Mouse (Mus musculus) layer of hippocampus, postnatal 10 days (tissue): ENCODE results near the gene Adam17. TPM values are rescaled to one million over a fixed set of nuclear protein-coding genes. Genes with fewer than 3 reads are reported as not detected.

Experiments
- DNase-seq, 2 experiments: peaks; one replicate each; pipeline ENCODE4 v3.0.0; 2021; ENCODE audit warnings: low spot score in 2 of 2
- total RNA-seq, 2 experiments: library from RNA; stranded (reverse); gene quantifications; 2 replicates each; pipeline ENCODE4 v1.2.3; 2021

The Adam17 gene
- total RNA-seq, 2 experiments from 2014 or later, result 21.5 to 26.4 TPM

DNA sequence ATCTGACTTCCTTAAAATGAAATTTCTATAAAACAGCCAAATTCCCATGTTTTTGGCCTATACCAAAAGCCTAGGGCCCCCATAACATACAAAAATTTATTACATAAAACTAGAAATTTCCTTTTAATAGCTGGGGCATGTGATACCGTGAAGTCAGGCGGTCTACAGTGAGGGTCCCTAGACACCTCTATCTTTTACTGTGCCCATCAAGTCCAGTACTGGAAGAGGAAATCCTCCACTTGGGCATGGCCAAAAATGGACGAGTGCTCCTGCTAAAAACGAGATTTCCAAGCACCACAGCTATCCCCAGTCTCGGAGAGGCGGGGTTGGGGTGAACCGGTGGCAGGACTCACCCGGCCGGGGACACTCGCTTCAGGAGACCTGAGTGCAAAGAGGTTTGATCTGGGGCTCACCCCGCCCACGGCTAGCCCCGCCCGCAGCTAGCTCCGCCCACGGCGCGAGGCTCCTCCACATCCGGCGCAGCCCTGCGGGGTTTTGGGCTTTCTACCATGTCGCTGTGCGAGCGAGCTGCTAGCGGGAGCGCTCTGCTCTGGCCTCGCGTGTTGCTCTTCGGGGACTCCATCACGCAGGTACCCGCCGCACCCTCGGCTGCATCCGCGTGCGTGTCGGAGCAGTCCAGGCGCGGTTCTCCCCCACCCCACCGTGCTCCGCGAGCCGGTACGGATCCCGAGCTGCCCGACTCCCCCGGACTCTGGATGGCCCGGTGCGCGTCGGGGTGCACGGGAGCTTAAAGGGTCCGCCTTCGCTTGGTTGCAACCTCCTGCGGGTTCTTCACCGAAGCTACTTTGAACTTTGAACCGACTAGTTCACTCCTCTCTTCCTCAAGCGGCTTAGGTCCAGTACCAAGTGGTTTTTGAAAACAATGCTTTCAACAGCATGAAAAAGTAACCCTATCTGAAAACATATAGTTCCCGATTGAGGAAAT lies 57.2 kb downstream of the Adam17 start, which contains the start of gene Iah1:
Iah1 (plus strand) TSS at position 467 of the 946 bp plus-strand sequence.
- peak; percentile 63 to 81 for DNase-seq

DNA sequence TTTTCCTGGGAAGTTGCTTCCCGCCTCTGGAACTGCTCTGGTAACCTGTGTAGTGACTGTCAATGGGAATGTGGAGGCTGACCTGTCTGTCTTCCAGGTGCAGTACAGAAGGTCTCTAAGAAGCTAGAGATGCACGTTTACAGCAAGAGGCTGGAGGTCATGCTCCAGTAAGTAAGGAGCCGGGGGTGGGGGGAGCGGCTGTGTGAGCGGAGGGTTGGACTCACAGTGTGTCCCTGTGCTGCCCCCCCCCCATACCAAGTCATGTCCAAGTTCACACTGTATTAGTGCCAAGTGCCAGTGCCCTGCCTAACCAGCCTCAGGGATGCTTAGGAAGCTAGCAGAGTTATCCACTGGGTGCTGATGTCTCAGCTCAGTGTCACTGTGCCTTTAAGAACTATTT lies 61.2 kb downstream of the Adam17 start:
- no peak for DNase-seq

DNA sequence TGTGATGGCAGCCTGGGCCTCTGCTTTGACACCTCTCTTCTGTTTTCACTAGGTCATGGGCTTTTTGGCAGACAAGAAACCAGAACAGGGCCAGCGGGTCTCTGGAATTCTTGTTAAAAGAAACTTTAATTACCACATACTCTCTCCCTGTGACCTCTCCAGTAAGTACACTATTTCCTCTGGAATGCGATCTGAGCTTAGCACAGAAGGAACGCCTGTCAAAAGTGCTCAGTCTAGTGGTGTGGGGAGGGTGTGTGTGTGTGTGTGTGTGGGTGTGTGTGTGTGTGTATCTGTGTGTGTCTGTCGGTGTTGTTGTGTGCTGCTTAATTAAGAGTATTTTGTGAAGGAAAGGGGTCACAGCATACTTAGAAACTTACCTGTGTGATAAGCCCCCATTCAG lies 66.7 kb downstream of the Adam17 start:
- DNase-seq, result no peak

DNA sequence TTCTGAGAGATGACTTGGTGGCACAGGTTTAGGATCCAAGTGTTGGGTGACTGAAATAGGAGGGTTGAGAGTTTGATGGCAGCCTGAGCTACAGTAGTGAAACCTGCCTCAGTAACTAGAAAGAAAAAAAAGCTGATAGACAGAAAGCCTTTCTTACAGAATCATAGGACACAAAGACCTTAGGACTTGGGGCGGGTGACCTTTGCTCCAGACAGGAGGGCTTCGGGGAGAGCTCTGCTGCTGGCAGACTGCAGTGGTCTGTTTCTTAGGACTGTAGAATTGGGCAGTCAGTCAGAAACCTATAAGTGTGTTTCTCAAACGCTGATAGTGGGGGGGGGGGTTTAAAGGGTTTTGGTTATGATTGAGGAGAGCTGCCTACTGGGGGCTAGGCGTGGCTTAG lies 67.7 kb downstream of the Adam17 start:
- no peak for DNase-seq

DNA sequence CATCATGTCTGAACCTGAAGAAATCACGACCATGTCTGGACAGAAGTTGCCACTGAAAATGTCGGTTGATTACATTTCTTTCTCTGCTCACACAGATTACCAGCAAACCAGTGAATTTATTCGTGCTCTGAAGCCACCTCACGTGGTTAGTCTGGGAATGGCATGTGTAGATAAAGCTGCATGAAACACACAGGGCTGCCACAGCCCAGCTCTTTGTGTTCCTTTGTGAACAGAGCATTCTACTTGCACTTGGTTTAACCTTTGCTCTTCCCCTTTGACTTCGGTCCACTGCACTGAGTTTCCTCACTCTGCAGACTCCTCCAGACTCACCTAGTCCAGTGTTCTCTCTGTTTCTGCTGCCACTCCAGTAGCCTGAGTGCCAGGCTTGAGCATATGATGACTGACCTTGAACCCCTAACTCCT lies 71.1 kb downstream of the Adam17 start:
- DNase-seq, result no peak

DNA sequence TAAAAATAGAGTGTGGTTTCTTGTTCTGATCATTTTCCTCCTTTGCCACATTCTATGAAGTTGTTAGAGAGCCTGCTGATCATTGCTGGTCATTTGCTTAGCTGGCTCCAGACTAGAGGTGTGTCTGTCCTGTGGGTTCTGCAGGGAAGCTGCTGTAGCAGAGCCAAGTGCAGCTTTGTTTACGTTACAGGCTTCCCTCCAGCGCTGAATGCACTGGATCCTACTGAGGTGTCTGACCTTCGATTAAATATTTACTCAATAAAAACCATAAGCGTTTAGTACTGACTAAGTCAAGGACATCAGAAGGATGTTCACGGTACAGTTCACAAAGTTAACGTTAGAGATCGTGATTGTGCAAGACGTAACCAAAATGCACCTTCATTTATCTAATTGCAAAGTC lies 71.5 kb downstream of the Adam17 start:
- no peak for DNase-seq

DNA sequence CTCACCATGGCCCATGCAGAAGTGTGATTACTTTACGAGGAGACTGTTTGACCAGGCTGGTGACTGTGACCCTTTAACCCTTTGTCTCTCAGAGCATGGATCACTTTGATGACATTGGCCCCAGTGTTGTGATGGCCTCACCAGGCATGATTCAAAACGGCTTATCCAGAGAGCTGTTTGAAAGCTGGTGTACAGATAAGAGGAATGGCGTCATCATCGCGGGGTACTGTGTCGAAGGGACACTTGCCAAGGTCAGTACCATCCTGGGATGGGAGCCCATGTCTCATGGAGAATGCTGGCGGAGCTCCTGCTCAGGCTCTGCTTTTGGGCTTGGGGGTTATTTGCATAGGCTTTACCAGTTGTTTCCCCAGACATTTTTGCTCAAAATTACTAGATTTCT lies 72.1 kb downstream of the Adam17 start:
- DNase-seq, result no peak

DNA sequence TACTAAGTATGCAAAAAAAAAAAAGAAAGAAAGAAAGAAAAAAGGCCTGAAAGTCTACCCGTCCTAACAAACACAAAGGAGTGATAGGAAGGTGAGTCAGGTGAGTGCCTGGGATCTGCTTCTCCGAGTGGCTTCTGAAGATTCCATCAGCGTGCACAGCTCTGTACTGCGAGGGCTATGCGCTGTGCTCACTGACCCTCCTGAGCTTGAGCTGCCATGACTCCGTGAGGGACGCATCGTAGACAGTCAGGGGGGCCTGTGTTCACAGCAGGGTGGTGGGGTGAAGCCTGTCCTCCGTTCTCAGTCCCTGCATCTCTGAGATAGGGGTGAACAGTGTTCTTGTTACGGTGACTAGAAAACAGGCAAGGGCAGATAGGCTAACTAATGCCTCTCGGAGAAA lies 74.6 kb downstream of the Adam17 start:
- no peak for DNase-seq

DNA sequence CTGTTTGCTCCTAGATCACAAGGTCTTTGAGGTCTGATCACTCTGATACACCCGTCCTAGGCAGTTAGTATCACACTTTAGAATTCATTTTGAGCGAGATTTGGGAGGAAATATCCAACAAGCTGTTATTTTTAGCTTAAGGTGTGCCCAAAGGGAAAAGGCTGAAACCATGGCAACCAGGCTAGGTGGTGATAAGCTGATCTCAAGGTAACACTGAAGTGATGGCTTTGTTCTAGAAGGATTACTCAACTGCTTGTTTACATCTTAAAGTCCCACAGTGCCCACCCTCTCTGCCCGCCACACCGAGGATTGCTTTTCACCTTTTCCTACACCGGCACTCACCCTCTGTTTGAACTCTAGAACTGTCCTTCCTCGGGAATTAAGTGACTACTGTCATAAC lies 83.8 kb downstream of the Adam17 start:
- no peak for DNase-seq

DNA sequence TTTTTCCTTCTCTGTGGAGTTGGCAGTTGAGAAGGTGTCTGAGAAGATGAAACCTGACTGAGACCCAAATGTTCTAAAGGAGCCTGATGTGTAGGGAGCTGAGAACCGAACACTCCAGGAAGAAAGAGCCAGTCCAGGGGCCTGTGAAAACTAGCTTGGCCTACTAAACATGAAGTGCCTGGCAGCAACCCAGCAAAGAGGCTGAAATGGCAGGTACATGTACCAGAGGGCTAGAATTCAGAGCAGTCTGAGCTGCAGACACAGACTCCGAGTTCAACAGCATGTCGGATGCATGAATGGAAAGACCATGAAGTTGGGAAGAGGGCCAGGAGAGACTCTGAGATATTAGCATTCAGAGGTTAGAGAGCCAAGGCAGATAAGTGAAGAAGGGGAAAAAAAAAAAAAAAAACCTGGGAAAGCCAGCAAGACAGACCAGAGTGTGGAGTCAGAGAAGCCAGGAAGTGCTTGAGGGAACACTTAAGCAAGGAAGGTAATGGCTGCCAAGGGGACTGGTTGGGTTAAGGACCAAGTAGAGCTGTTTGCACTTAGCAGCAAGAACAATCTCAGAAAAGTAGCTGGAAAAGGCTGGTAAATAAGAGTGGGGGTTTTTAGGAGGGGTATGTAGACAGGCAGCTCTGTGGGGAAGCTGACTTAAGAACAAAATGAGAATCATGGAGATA lies 84.6 kb downstream of the Adam17 start:
- DNase-seq, result no peak

DNA sequence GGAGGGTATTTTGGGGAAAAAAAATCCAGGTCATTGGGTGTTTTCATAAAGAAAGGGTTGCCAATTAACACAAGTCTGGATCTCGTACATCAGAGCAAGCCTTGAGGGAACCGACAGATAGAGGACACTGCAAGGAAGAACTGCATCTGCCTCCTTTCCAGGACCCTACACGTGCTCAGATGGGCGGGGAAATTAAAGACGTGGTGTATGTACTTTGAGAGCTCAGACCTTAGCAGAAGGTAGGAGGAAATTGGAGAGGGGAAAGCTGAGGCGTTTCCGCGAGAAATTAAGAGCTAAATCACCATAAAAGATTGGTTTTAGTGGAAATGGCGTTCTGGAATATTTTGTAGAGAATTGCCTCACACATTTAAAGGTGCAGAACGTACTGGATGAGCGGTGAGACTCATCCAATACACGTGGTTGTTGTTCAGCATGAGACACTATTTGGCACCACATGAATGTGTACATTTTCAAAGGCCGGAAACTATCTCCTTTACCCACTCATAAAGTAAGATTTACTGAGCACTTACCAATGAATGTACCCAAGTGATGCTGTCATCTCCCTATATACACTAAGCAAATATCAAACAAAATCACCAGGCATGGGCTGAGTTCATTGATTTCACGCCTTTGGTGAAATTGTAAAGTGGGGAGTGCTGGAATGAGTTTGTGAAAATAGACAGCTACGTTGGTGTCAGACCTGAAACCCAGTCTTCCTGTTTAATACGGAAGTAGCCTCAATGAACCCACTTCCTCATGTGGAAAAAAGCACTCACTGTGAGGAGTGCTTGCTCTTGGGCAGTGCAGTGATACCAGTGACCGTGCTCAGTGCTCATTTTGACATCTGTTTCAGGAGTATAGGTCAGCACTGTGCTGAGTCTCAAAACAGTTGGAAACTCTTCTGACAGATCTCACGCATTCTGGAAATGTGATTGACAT lies 86.5 kb downstream of the Adam17 start:
- peak in 1 of 2 experiments; percentile 21 for DNase-seq

DNA sequence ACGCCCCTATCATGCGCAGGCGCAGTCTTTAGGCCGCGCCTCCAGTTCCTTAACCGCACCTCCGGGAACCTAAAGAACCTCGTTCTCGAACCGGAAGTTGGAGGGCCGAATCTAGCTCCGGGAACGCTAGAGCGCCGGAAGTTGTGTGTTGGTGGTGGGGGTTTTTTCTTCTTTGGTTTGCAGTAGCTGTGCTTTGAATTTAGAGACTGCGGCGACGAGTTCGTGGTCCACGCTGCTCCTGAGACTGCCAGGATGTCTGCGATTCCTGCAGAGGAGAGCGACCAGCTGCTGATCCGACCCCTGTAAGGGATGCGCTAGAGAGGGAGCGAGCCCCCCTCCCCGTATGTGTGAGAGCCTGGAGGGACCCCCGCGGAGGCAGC lies 87.2 kb downstream of the Adam17 start, which contains the start of gene Itgb1bp1:
Itgb1bp1 (minus strand) TSS at position 42 of the 380 bp plus-strand sequence.
- peak; percentile 99 for DNase-seq

DNA sequence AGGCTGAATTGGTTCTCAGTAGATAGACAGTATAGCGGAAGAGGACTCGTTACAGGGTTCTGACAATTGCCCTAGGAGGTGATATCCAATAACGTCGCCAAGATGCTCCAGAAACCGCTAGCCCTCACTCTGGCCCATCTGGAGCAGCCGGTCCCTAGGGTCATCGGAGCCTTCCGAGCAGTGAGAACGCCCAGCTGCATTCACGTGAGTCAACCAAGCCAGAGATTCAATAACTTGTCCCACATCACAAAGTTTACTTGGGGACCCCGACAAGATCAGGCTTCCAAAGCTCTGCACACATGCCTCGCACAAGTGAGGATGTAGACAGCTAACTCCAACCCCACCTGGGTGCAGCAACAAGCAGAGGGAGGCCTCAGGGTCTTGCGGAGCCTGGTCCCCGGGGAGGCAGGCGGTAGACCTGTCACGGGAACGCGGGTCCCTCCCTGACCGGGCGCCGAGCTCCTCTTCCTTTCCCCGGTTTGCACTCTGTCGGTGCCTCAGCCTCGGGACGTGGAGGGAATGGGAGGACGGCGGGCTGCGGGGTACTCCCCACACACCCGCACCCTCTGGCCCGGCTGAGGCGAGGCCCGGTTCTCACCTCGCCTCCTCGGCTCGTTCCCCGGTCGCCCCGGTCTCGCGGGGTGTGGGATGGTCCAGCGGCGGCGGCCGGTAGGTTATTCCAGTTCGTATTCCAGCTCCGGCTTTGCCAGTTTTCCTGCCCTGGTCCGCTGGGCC lies 87.8 kb downstream of the Adam17 start:
- DNase-seq, result no peak

DNA sequence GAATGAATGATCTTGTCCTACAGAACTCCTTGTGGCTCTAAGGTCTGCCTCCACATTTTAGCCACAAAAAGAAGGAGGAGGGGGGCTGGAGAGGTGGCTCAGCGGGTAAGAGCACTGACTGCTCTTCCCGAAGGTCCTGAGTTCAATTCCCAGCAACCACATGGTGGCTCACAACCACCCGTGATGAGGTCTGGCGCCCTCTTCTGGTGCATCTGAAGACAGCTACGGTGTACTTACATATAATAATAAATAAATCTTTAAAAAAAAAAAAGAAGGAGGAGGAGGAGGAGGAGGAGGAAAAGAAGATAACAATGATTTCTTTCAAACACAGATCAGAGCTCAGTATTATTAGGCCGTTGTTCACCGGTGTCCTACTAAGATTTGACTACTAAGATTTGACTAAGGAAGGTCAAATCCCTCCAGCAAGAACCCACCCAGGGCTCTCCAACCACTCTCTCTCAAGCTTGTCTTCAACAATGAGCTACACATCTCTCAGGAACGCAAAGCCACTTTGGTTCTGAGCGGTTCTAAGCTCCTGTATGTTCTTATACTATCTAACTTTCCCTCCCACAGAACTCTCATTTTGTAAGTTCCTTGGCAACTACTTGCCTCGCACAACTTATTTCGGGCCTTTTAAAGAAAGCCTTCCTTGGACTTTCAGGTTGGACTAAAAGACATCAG lies 88.5 kb downstream of the Adam17 start, which contains the start of gene Cpsf3:
Cpsf3 (plus strand) TSS at position 631 of the 681 bp plus-strand sequence.
- DNase-seq, result no peak

DNA sequence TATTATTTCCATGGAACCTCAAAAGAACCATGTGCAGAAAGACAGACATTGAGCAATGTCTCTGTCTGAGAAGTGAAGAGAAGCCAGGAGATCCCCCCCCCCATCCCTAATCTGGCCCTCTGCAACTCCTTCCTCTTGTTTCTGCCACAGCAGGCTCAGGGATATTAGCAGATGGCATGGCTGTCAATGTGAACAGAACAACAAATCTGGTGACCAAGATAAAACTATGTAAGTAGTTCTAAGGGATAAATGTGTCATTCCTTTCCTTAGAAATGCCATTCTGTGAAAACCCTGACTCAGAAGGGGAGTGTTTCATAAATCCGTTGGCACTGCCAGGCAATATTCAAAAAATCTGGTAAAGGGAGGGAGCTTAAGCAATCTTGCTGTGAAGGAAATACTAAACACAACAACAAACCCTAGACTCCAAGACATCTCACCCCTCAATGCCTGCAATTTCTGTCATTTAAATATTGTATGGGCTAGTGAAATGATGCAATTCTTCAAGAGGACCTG lies 96.0 kb downstream of the Adam17 start:
- no peak for DNase-seq

DNA sequence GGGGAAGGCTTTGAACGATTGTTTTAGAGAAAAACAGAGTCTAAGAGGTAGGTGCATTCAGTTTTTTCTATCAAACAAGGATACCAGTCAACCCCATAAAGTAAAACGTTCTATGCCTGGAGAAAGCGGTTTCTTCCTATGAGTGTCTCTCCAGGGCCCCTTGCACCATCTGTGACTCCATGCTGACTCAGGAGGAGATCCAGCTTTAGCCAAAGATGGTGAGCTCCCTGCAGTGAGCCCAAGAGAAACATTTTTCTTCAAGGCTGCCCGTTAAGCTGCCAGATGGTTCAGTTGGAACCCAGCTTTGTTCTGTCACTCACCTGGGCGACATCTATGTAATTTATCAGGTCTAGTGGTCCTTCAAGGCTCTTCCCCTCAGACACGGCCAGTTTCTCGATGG lies 99.0 kb downstream of the Adam17 start:
- DNase-seq, result no peak
